Mouse (Mus musculus): ENCODE measurements around the gene Acap3. TPM values are rescaled to one million over a fixed set of nuclear protein-coding genes. Genes with fewer than 3 reads are reported as not detected.

The Acap3 gene
- polyA plus RNA-seq, 1 experiment, result 3.8 TPM

- Histone ChIP-seq H3K9ac (ENCODE audit: low read depth, poor library complexity, severe bottlenecking) (no peak overlapping the region), H3K27me3 (ENCODE audit: control insufficient read depth, insufficient read depth, low read length, poor library complexity, severe bottlenecking) (no peaks in the 10 kb centered on the region), H3K9me3 (replicated peaks; ENCODE audit: control insufficient read depth, insufficient read depth, low read length, poor library complexity, severe bottlenecking) (no peaks in the 10 kb centered on the region), H3K36me3 (ENCODE audit: control insufficient read depth, insufficient read depth, low read length, poor library complexity, severe bottlenecking) (no peaks in the 10 kb centered on the region), H3K27ac (ENCODE audit: insufficient read depth, low read length) (no peak overlapping the region), H3K4me1 (ENCODE audit: control insufficient read depth, insufficient read depth, low read length) (no peaks in the 10 kb centered on the region), H3K4me3 (ENCODE audit: low read depth, low read length) (no peak overlapping the region)
- no peak for TF ChIP-seq POLR2A (IDR thresholded peaks at IDR 0.05; ENCODE audit: insufficient read depth, low read length)
- no peak for TF ChIP-seq EP300 (IDR thresholded peaks at IDR 0.05; ENCODE audit: insufficient read depth, low read depth, low read length)
- TF ChIP-seq CTCF (IDR thresholded peaks at IDR 0.05; ENCODE audit: low read depth, low read length), result no peak
These were observed 42.2 kb upstream of the Acap3 start for GRCm38 (mm10) chr4:155849391-155849790.

GRCm38 (mm10) chr4:155849792-155850451 is 41.7 kb upstream of the Acap3 start:
- H3K36me3 ChIP-seq (ENCODE audit: control insufficient read depth, insufficient read depth, low read length, poor library complexity, severe bottlenecking), result no peaks in the 10 kb centered on the region
- no peak overlapping the region for H3K4me3 ChIP-seq (ENCODE audit: low read depth, low read length)
- TF ChIP-seq POLR2A (IDR thresholded peaks at IDR 0.05; ENCODE audit: insufficient read depth, low read length), result no peak
- no peak for TF ChIP-seq EP300 (IDR thresholded peaks at IDR 0.05; ENCODE audit: insufficient read depth, low read depth, low read length)
- TF ChIP-seq CTCF (IDR thresholded peaks at IDR 0.05; ENCODE audit: low read depth, low read length), result no peak
- H3K9ac ChIP-seq (ENCODE audit: low read depth, poor library complexity, severe bottlenecking), result no peak overlapping the region
- H3K27me3 ChIP-seq (ENCODE audit: control insufficient read depth, insufficient read depth, low read length, poor library complexity, severe bottlenecking), result no peaks in the 10 kb centered on the region
- H3K27ac ChIP-seq (ENCODE audit: insufficient read depth, low read length), result no peak overlapping the region
- H3K4me1 ChIP-seq (ENCODE audit: control insufficient read depth, insufficient read depth, low read length), result no peaks in the 10 kb centered on the region
- no peaks in the 10 kb centered on the region for H3K9me3 ChIP-seq (replicated peaks; ENCODE audit: control insufficient read depth, insufficient read depth, low read length, poor library complexity, severe bottlenecking)

- Histone ChIP-seq H3K9ac (ENCODE audit: low read depth, poor library complexity, severe bottlenecking) (no peak overlapping the region), H3K4me1 (ENCODE audit: control insufficient read depth, insufficient read depth, low read length) (no peaks in the 10 kb centered on the region), H3K9me3 (replicated peaks; ENCODE audit: control insufficient read depth, insufficient read depth, low read length, poor library complexity, severe bottlenecking) (no peaks in the 10 kb centered on the region), H3K27ac (ENCODE audit: insufficient read depth, low read length) (no peak overlapping the region), H3K36me3 (ENCODE audit: control insufficient read depth, insufficient read depth, low read length, poor library complexity, severe bottlenecking) (no peaks in the 10 kb centered on the region), H3K27me3 (ENCODE audit: control insufficient read depth, insufficient read depth, low read length, poor library complexity, severe bottlenecking) (no peaks in the 10 kb centered on the region), H3K4me3 (ENCODE audit: low read depth, low read length) (no peak overlapping the region)
- no peak for TF ChIP-seq EP300 (IDR thresholded peaks at IDR 0.05; ENCODE audit: insufficient read depth, low read depth, low read length)
- no peak for TF ChIP-seq POLR2A (IDR thresholded peaks at IDR 0.05; ENCODE audit: insufficient read depth, low read length)
- no peak for TF ChIP-seq CTCF (IDR thresholded peaks at IDR 0.05; ENCODE audit: low read depth, low read length)
These were observed 40.3 kb upstream of the Acap3 start for GRCm38 (mm10) chr4:155851368-155851767.

GRCm38 (mm10) chr4:155851951-155852411 is 39.6 kb upstream of the Acap3 start:
- H3K36me3 ChIP-seq (ENCODE audit: control insufficient read depth, insufficient read depth, low read length, poor library complexity, severe bottlenecking), result no peaks in the 10 kb centered on the region
- no peaks in the 10 kb centered on the region for H3K9me3 ChIP-seq (replicated peaks; ENCODE audit: control insufficient read depth, insufficient read depth, low read length, poor library complexity, severe bottlenecking)
- no peak for TF ChIP-seq POLR2A (IDR thresholded peaks at IDR 0.05; ENCODE audit: insufficient read depth, low read length)
- no peak for TF ChIP-seq CTCF (IDR thresholded peaks at IDR 0.05; ENCODE audit: low read depth, low read length)
- TF ChIP-seq EP300 (IDR thresholded peaks at IDR 0.05; ENCODE audit: insufficient read depth, low read depth, low read length), result no peak
- H3K27me3 ChIP-seq (ENCODE audit: control insufficient read depth, insufficient read depth, low read length, poor library complexity, severe bottlenecking), result no peaks in the 10 kb centered on the region
- H3K4me1 ChIP-seq (ENCODE audit: control insufficient read depth, insufficient read depth, low read length), result no peaks in the 10 kb centered on the region
- H3K9ac ChIP-seq (ENCODE audit: low read depth, poor library complexity, severe bottlenecking), result no peak overlapping the region
- H3K4me3 ChIP-seq (ENCODE audit: low read depth, low read length), result no peak overlapping the region
- no peak overlapping the region for H3K27ac ChIP-seq (ENCODE audit: insufficient read depth, low read length)

- Histone ChIP-seq H3K4me3 (ENCODE audit: low read depth, low read length) (no peak overlapping the region), H3K4me1 (ENCODE audit: control insufficient read depth, insufficient read depth, low read length) (no peaks in the 10 kb centered on the region), H3K9ac (ENCODE audit: low read depth, poor library complexity, severe bottlenecking) (no peak overlapping the region), H3K27ac (ENCODE audit: insufficient read depth, low read length) (no peak overlapping the region), H3K27me3 (ENCODE audit: control insufficient read depth, insufficient read depth, low read length, poor library complexity, severe bottlenecking) (no peaks in the 10 kb centered on the region), H3K36me3 (ENCODE audit: control insufficient read depth, insufficient read depth, low read length, poor library complexity, severe bottlenecking) (no peaks in the 10 kb centered on the region), H3K9me3 (replicated peaks; ENCODE audit: control insufficient read depth, insufficient read depth, low read length, poor library complexity, severe bottlenecking) (no peaks in the 10 kb centered on the region)
- TF ChIP-seq EP300 (IDR thresholded peaks at IDR 0.05; ENCODE audit: insufficient read depth, low read depth, low read length) (no peak), CTCF (IDR thresholded peaks at IDR 0.05; ENCODE audit: low read depth, low read length) (no peak), POLR2A (IDR thresholded peaks at IDR 0.05; ENCODE audit: insufficient read depth, low read length) (no peak)
These were observed 38.2 kb upstream of the Acap3 start for GRCm38 (mm10) chr4:155853421-155853820.

- Histone ChIP-seq H3K27ac (ENCODE audit: insufficient read depth, low read length) (no peak overlapping the region), H3K9me3 (replicated peaks; ENCODE audit: control insufficient read depth, insufficient read depth, low read length, poor library complexity, severe bottlenecking) (no peaks in the 10 kb centered on the region), H3K27me3 (ENCODE audit: control insufficient read depth, insufficient read depth, low read length, poor library complexity, severe bottlenecking) (no peaks in the 10 kb centered on the region), H3K9ac (ENCODE audit: low read depth, poor library complexity, severe bottlenecking) (no peak overlapping the region), H3K36me3 (ENCODE audit: control insufficient read depth, insufficient read depth, low read length, poor library complexity, severe bottlenecking) (no peaks in the 10 kb centered on the region), H3K4me1 (ENCODE audit: control insufficient read depth, insufficient read depth, low read length) (no peaks in the 10 kb centered on the region), H3K4me3 (ENCODE audit: low read depth, low read length) (no peak overlapping the region)
- TF ChIP-seq EP300 (IDR thresholded peaks at IDR 0.05; ENCODE audit: insufficient read depth, low read depth, low read length) (no peak), POLR2A (IDR thresholded peaks at IDR 0.05; ENCODE audit: insufficient read depth, low read length) (no peak), CTCF (IDR thresholded peaks at IDR 0.05; ENCODE audit: low read depth, low read length) (no peak)
These were observed 36.6 kb upstream of the Acap3 start for GRCm38 (mm10) chr4:155854991-155855390.
